Mouse (Mus musculus) midbrain, embryonic 14.5 days (tissue): ENCODE data around the gene Lypd4. TPM values are rescaled to one million over a fixed set of nuclear protein-coding genes. Genes with fewer than 3 reads are reported as not detected.
"Not testable (repeated sequence)": the region's sequence is repeated elsewhere in the genome, so short reads cannot be mapped to it uniquely, and the experiment has no call there.

ENCODE experiments used
- ATAC-seq: fragments of 200-750 bp; cut with Nextera tagmentation; 2 replicates; pipeline ENCODE4 v1.8.0; 2017; ENCODE audit warnings: moderate number of reproducible peaks, moderate library complexity; ENCODE audit not compliant: low FRiP score, low TSS enrichment
- DNase-seq: peaks from one replicate; pipeline ENCODE4 v3.0.0-alpha.2; 2015
- H3K27ac ChIP-seq: fragments of 300-500 bp; sonication (generic); replicated peaks from 2 replicates; pipeline ENCODE4 v1.5.1; 2014; ENCODE audit warnings: mild to moderate bottlenecking, low read depth, low read length, moderate library complexity
- H3K27me3 ChIP-seq: fragments of 300-500 bp; sonication (generic); 2 replicates; pipeline ENCODE4 v1.6.1; 2014; ENCODE audit warnings: low read length, control low read depth, mixed read lengths; ENCODE audit not compliant: control insufficient read depth, insufficient read depth
- H3K36me3 ChIP-seq: fragments of 300-500 bp; sonication (generic); 2 replicates; pipeline ENCODE4 v1.6.1; 2014; ENCODE audit warnings: low read length, control low read depth; ENCODE audit not compliant: control insufficient read depth, insufficient read depth
- H3K4me1 ChIP-seq: fragments of 300-500 bp; sonication (generic); 2 replicates; pipeline ENCODE4 v1.6.1; 2014; ENCODE audit warnings: mild to moderate bottlenecking, antibody characterized with exemption, low read length, control low read depth; ENCODE audit not compliant: control insufficient read depth, insufficient read depth
- H3K4me2 ChIP-seq: fragments of 300-500 bp; sonication (generic); 2 replicates; pipeline ENCODE4 v1.6.1; 2014; ENCODE audit warnings: mild to moderate bottlenecking, low read length, moderate library complexity
- H3K4me3 ChIP-seq: fragments of 300-500 bp; sonication (generic); replicated peaks from 2 replicates; pipeline ENCODE4 v1.5.1; 2014; ENCODE audit warnings: low read depth, low read length
- H3K9ac ChIP-seq: fragments of 300-500 bp; sonication (generic); replicated peaks from 2 replicates; pipeline ENCODE4 v1.6.1; 2014; ENCODE audit warnings: mild to moderate bottlenecking, low read length, moderate library complexity
- H3K9me3 ChIP-seq: fragments of 300-500 bp; sonication (generic); 2 replicates; pipeline ENCODE4 v1.6.1; 2016; ENCODE audit warnings: low read length, control low read depth, mixed read lengths; ENCODE audit not compliant: control insufficient read depth
- WGBS: fragments of 180-500 bp; shearing (Covaris S2); extraction: QIAGEN DNeasy Blood & Tissue Kit; methylation state at CpG from one replicate; pipeline ENCODE4 v1.1.7; 2014; 5-methylcytosine and 5-hydroxymethylcytosine counted together
- polyA plus RNA-seq: library from polyadenylated mRNA; unstranded; fragments of >200 nt; fragmentation: Nextera tagmentation; extraction: Ambion mirVana; gene quantifications from 2 replicates; pipeline ENCODE4 v1.2.1, GENCODE M21; 2014

Gene Lypd4
- polyA plus RNA-seq, 1 experiment from 2014 or later = not detected

- ATAC-seq (no peak), DNase-seq (peak; percentile 52)
- Histone ChIP-seq H3K27ac (peak within 1 kb of the TSS; percentile 60), H3K4me1 (peaks cover 14% of the 10 kb centered on the region), H3K4me2 (peak within 1 kb of the TSS; percentile 83), H3K9me3 (no peaks in the 10 kb centered on the region), H3K9ac (peak within 1 kb of the TSS; percentile 69), H3K36me3 (peaks cover 4% of the 10 kb centered on the region; the same call in 1 of the 2 replicates), H3K27me3 (no peaks in the 10 kb centered on the region), H3K4me3 (peak within 1 kb of the TSS; percentile 60)
- WGBS = 6% methylated on average over 66 of the region's 68 CpGs
These were observed 33.1 kb upstream of the Lypd4 start, which contains the start of gene Arhgef1 for GRCm38 (mm10) chr7:24902630-24903443. Gene Arhgef1, plus strand, starts transcription at chr7:24902912.

- H3K9ac ChIP-seq = no peak overlapping the region; the same call in 1 of the 2 replicates
These were observed 32.5 kb upstream of the Lypd4 start for GRCm38 (mm10) chr7:24902264-24902629.

GRCm38 (mm10) chr7:24901842-24902241, 32.1 kb upstream of the Lypd4 start:
- DNase-seq (no peak), ATAC-seq (no peak)
- no peaks in the 10 kb centered on the region for H3K9me3 ChIP-seq
- H3K27ac ChIP-seq = 0 out of 2 replicates have a peak overlapping the region, but pooled peaks have one; percentile 60
- no peaks in the 10 kb centered on the region for H3K27me3 ChIP-seq
- no peak overlapping the region for H3K4me3 ChIP-seq
- H3K4me1 ChIP-seq = peaks cover 14% of the 10 kb centered on the region
- H3K4me2 ChIP-seq = peak overlapping the region; percentile 83
- no peaks in the 10 kb centered on the region for H3K36me3 ChIP-seq
- no peak overlapping the region for H3K9ac ChIP-seq
- 89% methylated on average over 1 of the region's 1 CpGs for WGBS

More at GRCm38 (mm10) chr7:24902264-24902629, 32.5 kb upstream of the Lypd4 start:
- Histone ChIP-seq H3K4me2 (peak overlapping the region; percentile 83), H3K36me3 (no peaks in the 10 kb centered on the region), H3K27me3 (no peaks in the 10 kb centered on the region), H3K9me3 (no peaks in the 10 kb centered on the region), H3K4me1 (peaks cover 14% of the 10 kb centered on the region), H3K4me3 (peak overlapping the region; percentile 60), H3K27ac (peak overlapping the region; percentile 60; the same call in 1 of the 2 replicates)
- ATAC-seq = no peak
- DNase-seq = peak; percentile 18
- 62% methylated on average over 2 of the region's 2 CpGs for WGBS

GRCm38 (mm10) chr7:24901114-24901513, 31.4 kb upstream of the Lypd4 start:
- ATAC-seq = no peak
- no peaks in the 10 kb centered on the region for H3K9me3 ChIP-seq
- no peak overlapping the region for H3K27ac ChIP-seq
- WGBS = 79% methylated on average over 6 of the region's 6 CpGs
- no peak overlapping the region for H3K4me3 ChIP-seq
- H3K9ac ChIP-seq = no peak overlapping the region
- no peaks in the 10 kb centered on the region for H3K27me3 ChIP-seq
- peaks cover 14% of the 10 kb centered on the region for H3K4me1 ChIP-seq
- H3K4me2 ChIP-seq = no peak overlapping the region
- H3K36me3 ChIP-seq = no peaks in the 10 kb centered on the region
- DNase-seq = no peak

GRCm38 (mm10) chr7:24897959-24898358, 28.2 kb upstream of the Lypd4 start:
- no peak overlapping the region for H3K4me3 ChIP-seq
- no peaks in the 10 kb centered on the region for H3K9me3 ChIP-seq
- no peak overlapping the region for H3K27ac ChIP-seq
- DNase-seq (no peak), ATAC-seq (no peak)
- H3K36me3 ChIP-seq = no peaks in the 10 kb centered on the region
- no peaks in the 10 kb centered on the region for H3K4me1 ChIP-seq
- WGBS = 85% methylated on average over 5 of the region's 5 CpGs
- H3K9ac ChIP-seq = no peak overlapping the region
- H3K4me2 ChIP-seq = no peak overlapping the region
- no peaks in the 10 kb centered on the region for H3K27me3 ChIP-seq

- Histone ChIP-seq H3K27ac (no peak within 1 kb of the TSS), H3K4me1 (no peaks in the 10 kb centered on the region), H3K27me3 (no peaks in the 10 kb centered on the region), H3K4me2 (no peak within 1 kb of the TSS), H3K9me3 (no peaks in the 10 kb centered on the region), H3K9ac (no peak within 1 kb of the TSS), H3K4me3 (no peak within 1 kb of the TSS), H3K36me3 (no peaks in the 10 kb centered on the region)
- no peak for DNase-seq
- ATAC-seq = no peak
- 85% methylated on average over 12 of the region's 12 CpGs for WGBS
These were observed 27.5 kb upstream of the Lypd4 start, which contains the start of gene Cd79a for GRCm38 (mm10) chr7:24897224-24897623. Gene Cd79a, plus strand, starts transcription at chr7:24897381.

GRCm38 (mm10) chr7:24896269-24896668, 26.5 kb upstream of the Lypd4 start:
- no peak for DNase-seq
- Histone ChIP-seq H3K9me3 (no peaks in the 10 kb centered on the region), H3K9ac (no peak overlapping the region), H3K27me3 (no peaks in the 10 kb centered on the region), H3K4me1 (no peaks in the 10 kb centered on the region), H3K36me3 (no peaks in the 10 kb centered on the region), H3K27ac (no peak overlapping the region), H3K4me2 (no peak overlapping the region), H3K4me3 (no peak overlapping the region)
- ATAC-seq = no peak
- 67% methylated on average over 8 of the region's 8 CpGs for WGBS

- not testable (repeated sequence) for H3K4me2 ChIP-seq, ATAC-seq, H3K4me1 ChIP-seq, H3K27me3 ChIP-seq, H3K36me3 ChIP-seq, H3K4me3 ChIP-seq, H3K9ac ChIP-seq, DNase-seq, H3K9me3 ChIP-seq, H3K27ac ChIP-seq
- WGBS = 93% methylated on average over 2 of the region's 2 CpGs
These were observed 26.0 kb upstream of the Lypd4 start for GRCm38 (mm10) chr7:24895749-24896148.

- no peaks in the 10 kb centered on the region for H3K27me3 ChIP-seq
- no peak overlapping the region for H3K27ac ChIP-seq
- ATAC-seq (no peak), DNase-seq (no peak)
- peaks cover 36% of the 10 kb centered on the region for H3K36me3 ChIP-seq
- H3K9me3 ChIP-seq = no peaks in the 10 kb centered on the region
- WGBS = 74% methylated on average over 2 of the region's 2 CpGs
- no peak overlapping the region for H3K4me2 ChIP-seq
- H3K4me3 ChIP-seq = no peak overlapping the region
- no peaks in the 10 kb centered on the region for H3K4me1 ChIP-seq
- H3K9ac ChIP-seq = no peak overlapping the region
These were observed 22.4 kb upstream of the Lypd4 start for GRCm38 (mm10) chr7:24892125-24892583.
